Mouse (Mus musculus) kidney, embryonic 14.5 days (tissue): ENCODE measurements around the gene Aph1a. TPM values are rescaled to one million over a fixed set of nuclear protein-coding genes. Genes with fewer than 3 reads are reported as not detected.
A peak's percentile ranks its signal among the peaks of the same experiment; 100 is the strongest.

Experiments
- ATAC-seq: fragments of 200-750 bp; cut with Nextera tagmentation; 2 replicates; pipeline ENCODE4 v1.8.0; 2017; ENCODE audit warnings: moderate number of reproducible peaks, mild to moderate bottlenecking, moderate TSS enrichment, moderate library complexity; ENCODE audit not compliant: low FRiP score, low TSS enrichment
- H3K27ac ChIP-seq: fragments of 300-500 bp; sonication (generic); 2 replicates; pipeline ENCODE4 v1.5.1; 2014; ENCODE audit warnings: low read depth, mild to moderate bottlenecking, low read length, moderate library complexity, mixed read lengths
- H3K27me3 ChIP-seq: fragments of 300-500 bp; sonication (generic); 2 replicates; pipeline ENCODE4 v1.6.1; 2014; ENCODE audit warnings: mild to moderate bottlenecking, low read length; ENCODE audit not compliant: control insufficient read depth, insufficient read depth
- H3K36me3 ChIP-seq: fragments of 300-500 bp; sonication (generic); 2 replicates; pipeline ENCODE4 v1.6.1; 2014; ENCODE audit warnings: low read length, mixed read lengths; ENCODE audit not compliant: control insufficient read depth, insufficient read depth
- H3K4me1 ChIP-seq: fragments of 300-500 bp; sonication (generic); 2 replicates; pipeline ENCODE4 v1.6.1; 2014; ENCODE audit warnings: low read length, mixed read lengths; ENCODE audit not compliant: control insufficient read depth, insufficient read depth
- H3K4me2 ChIP-seq: fragments of 300-500 bp; sonication (generic); replicated peaks from 2 replicates; pipeline ENCODE4 v1.6.1; 2014; ENCODE audit warnings: low read depth, mild to moderate bottlenecking, low read length
- H3K4me3 ChIP-seq: fragments of 300-500 bp; sonication (generic); 2 replicates; pipeline ENCODE4 v1.5.1; 2014; ENCODE audit warnings: mild to moderate bottlenecking, low read length
- H3K9ac ChIP-seq: fragments of 300-500 bp; sonication (generic); 2 replicates; pipeline ENCODE4 v1.6.1; 2014; ENCODE audit warnings: low read depth, mild to moderate bottlenecking, low read length, moderate library complexity
- H3K9me3 ChIP-seq: fragments of 300-500 bp; sonication (generic); 2 replicates; pipeline ENCODE4 v1.6.1; 2016; ENCODE audit warnings: low read length; ENCODE audit not compliant: control insufficient read depth
- WGBS: fragments of 180-500 bp; shearing (Covaris S2); extraction: QIAGEN DNeasy Blood & Tissue Kit; methylation state at CpG from one replicate; pipeline ENCODE4 v1.1.7; 2014; 5-methylcytosine and 5-hydroxymethylcytosine counted together
- polyA plus RNA-seq: library from polyadenylated mRNA; unstranded; fragments of >200 nt; fragmentation: Nextera tagmentation; extraction: Ambion mirVana; gene quantifications from 2 replicates; pipeline ENCODE4 v1.2.1, GENCODE M21; 2014

Aph1a gene
- polyA plus RNA-seq, 1 experiment from 2014 or later, result 40.4 TPM

DNA sequence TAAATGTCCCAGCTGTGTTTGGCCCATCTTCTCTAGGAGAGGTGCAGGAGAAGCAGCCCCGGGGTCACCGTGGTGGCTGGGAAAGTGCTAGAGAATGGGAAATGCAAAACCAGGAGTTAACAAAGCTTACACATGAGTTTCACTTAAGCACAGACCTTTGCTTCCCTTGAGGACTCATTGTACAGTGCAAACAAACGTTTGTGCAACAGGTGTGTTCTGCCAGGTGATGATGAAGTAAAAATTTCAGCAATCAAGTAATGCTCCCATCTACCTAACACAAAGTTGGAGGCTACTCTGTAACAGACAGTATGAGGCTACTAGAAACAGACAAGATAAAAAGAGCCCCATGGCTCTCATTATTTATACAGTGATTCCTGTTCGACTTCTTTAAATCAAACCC is 14.7 kb upstream of the Aph1a start:
- no peak for ATAC-seq
- Histone ChIP-seq H3K4me1 (peaks cover 4% of the 10 kb centered on the region; the same call in 1 of the 2 replicates), H3K9ac (no peak overlapping the region), H3K27ac (no peak overlapping the region), H3K9me3 (no peaks in the 10 kb centered on the region), H3K27me3 (peaks cover 3% of the 10 kb centered on the region; the same call in 1 of the 2 replicates), H3K4me3 (no peak overlapping the region), H3K4me2 (no peak overlapping the region), H3K36me3 (no peaks in the 10 kb centered on the region)
- 91% methylated on average over 4 of the region's 4 CpGs for WGBS

DNA sequence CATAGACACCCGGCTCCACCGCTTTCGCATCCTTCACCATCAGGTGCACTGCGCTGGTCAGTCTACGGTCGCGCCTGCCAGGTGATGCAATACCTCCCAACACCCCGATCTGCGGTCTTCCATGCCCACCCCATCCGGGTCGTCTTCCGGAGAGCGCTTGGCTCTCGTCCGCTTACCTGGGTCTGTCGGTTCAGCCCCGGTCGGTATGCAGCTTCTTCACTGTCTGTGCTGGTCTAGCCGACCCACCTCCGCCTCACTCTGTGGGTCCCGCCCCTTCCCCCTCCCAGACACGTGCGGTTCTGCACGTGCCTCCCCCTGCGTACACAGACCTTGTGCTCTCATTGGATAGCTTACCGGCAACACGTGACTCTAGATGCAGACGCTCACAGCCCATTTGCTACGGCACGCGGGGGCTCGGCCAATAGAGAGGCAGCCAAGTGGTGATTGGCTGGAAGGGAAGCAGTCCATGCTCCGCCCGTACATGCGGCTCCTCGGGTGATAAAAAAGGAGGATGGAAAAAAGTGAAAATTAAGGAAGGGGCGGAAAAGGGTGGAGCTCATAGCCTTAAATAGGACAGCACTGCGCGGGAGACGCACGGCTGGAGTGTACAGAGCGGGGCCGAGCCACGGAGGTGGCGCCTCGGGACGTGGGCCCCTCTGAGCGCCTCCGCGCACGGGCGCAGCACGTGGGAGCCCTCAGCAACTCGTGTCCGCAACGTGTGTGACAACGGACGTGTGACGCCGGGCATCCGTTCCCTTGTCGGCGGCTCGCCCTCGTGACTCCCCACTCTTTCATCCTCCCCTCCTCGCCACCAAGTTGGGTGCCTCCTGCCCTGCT is 11.6 kb upstream of the Aph1a start, which contains the start of gene Ciart:
Ciart (minus strand) TSS at position 273 of the 837 bp plus-strand sequence.
- under 1% methylated on average over 64 of the region's 66 CpGs for WGBS
- peaks cover 3% of the 10 kb centered on the region; the same call in 1 of the 2 replicates for H3K27me3 ChIP-seq
- H3K9ac ChIP-seq, result peak within 1 kb of the TSS; percentile 58
- peak; percentile 99 for ATAC-seq
- H3K4me1 ChIP-seq, result peaks cover 4% of the 10 kb centered on the region; the same call in 1 of the 2 replicates
- no peak within 1 kb of the TSS for H3K27ac ChIP-seq
- no peaks in the 10 kb centered on the region for H3K9me3 ChIP-seq
- peak within 1 kb of the TSS; percentile 50 for H3K4me3 ChIP-seq
- H3K4me2 ChIP-seq, result peak within 1 kb of the TSS; percentile 98
- H3K36me3 ChIP-seq, result no peaks in the 10 kb centered on the region; the same call in 1 of the 2 replicates

DNA sequence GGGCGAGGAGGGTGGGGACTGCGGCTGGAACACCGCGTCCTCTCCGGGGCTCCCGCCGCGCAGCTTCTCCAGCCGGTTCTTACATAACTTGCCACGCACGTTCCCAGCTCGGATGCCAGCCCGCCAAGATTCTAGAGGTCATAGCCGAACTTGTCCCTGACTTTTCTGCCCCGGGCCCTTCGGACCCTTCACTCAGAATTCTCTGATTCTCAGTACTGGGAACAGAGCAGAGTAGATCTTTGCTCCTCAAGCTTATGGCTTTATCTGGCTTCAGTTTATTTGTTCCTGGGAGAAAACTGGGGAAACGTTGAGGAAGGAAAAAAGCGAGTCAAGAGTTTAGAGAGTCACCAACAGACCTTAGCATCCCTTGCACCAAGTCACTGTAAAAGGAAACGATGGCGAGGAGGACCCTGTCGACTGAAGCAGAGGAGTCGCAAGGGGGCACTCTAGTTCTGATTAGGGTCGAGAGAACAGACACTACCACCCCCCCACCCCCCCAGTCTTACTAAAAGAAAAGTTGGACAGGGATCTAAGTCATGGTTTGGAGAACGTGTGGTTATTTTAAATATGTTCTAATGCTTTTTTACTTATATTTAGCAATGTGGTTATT is 10.8 kb upstream of the Aph1a start:
- H3K9ac ChIP-seq, result peak overlapping the region; percentile 58
- no peaks in the 10 kb centered on the region; the same call in 1 of the 2 replicates for H3K36me3 ChIP-seq
- 3% methylated on average over 24 of the region's 24 CpGs for WGBS
- H3K4me1 ChIP-seq, result peaks cover 4% of the 10 kb centered on the region; the same call in 1 of the 2 replicates
- peaks cover 3% of the 10 kb centered on the region; the same call in 1 of the 2 replicates for H3K27me3 ChIP-seq
- no peak for ATAC-seq
- H3K4me3 ChIP-seq, result peak overlapping the region; percentile 50
- peak overlapping the region; percentile 98 for H3K4me2 ChIP-seq
- no peak overlapping the region for H3K27ac ChIP-seq
- no peaks in the 10 kb centered on the region for H3K9me3 ChIP-seq

DNA sequence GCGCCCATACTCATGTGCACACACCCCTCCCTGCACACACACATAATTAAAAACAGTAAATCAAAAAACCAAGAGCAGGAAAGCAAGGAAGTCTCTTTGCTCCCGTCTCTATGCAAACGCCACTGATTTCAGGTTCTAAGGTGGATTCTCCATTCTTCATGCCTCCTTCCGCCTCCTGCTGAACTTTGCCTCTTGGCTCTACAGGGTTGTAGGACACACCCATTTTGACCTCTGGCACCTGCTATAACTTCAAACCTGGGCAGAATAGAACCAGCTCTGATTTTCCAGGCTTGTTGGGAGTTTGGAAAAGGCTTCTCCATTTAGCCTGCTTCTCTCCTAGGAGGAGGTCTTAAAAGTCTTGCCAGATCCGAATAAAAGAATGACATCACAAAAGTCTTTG is 9.4 kb upstream of the Aph1a start:
- Histone ChIP-seq H3K4me1 (peaks cover 4% of the 10 kb centered on the region; the same call in 1 of the 2 replicates), H3K9ac (no peak overlapping the region), H3K4me2 (no peak overlapping the region), H3K4me3 (no peak overlapping the region), H3K27ac (no peak overlapping the region), H3K9me3 (no peaks in the 10 kb centered on the region), H3K27me3 (peaks cover 3% of the 10 kb centered on the region; the same call in 1 of the 2 replicates), H3K36me3 (no peaks in the 10 kb centered on the region; the same call in 1 of the 2 replicates)
- 71% methylated on average over 5 of the region's 5 CpGs for WGBS
- ATAC-seq, result no peak

DNA sequence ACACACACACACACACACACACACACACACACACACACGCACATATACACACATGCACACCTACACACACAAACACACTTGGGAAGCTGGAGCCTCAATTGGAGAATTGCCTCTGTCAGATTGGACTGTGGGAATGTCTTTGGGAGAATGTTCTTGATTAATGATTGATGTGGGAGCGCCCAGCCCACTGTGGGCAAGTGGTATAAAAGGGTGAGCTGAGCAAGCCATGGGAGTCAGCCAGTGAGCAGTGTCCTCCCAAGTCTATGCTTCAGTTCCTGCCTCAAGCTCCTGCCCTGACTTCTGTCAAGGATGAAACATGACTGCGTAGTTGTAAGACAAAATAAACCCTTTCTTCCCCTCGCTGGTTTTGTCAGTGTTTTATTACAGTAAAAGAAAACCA is 6.2 kb upstream of the Aph1a start:
- WGBS, result 51% methylated on average over 4 of the region's 4 CpGs

DNA sequence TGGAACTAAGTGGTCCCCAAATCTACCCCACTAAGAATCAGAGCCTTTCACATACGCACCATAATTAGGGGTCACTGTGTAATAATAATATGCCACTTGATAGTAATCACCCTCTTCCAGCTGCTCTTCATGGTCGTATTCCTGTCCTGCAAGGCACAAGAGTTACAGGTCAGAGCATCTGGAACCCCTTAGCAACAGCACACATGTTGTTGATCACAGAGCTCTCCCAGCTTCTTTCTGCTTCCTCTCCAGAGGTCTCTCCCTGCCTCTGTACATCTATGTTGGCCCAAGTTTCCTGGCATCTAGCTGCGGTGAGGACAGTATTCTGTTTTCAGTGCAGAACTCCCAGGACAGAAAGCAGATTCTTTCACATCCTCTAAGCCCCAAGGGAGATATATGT is 4.1 kb upstream of the Aph1a start:
- H3K27me3 ChIP-seq, result no peaks in the 10 kb centered on the region
- no peak overlapping the region for H3K9ac ChIP-seq
- no peak overlapping the region for H3K4me2 ChIP-seq
- no peaks in the 10 kb centered on the region for H3K9me3 ChIP-seq
- ATAC-seq, result no peak
- peaks cover 22% of the 10 kb centered on the region for H3K4me1 ChIP-seq
- WGBS, result 83% methylated on average over 3 of the region's 3 CpGs
- no peak overlapping the region for H3K27ac ChIP-seq
- H3K4me3 ChIP-seq, result no peak overlapping the region
- no peaks in the 10 kb centered on the region; the same call in 1 of the 2 replicates for H3K36me3 ChIP-seq

More for the DNA sequence above, 6.2 kb upstream of the Aph1a start:
- Histone ChIP-seq H3K4me1 (peaks cover 17% of the 10 kb centered on the region), H3K27me3 (no peaks in the 10 kb centered on the region), H3K36me3 (no peaks in the 10 kb centered on the region; the same call in 1 of the 2 replicates), H3K9ac (no peak overlapping the region), H3K27ac (no peak overlapping the region), H3K9me3 (no peaks in the 10 kb centered on the region), H3K4me3 (no peak overlapping the region), H3K4me2 (no peak overlapping the region)
- no peak for ATAC-seq

DNA sequence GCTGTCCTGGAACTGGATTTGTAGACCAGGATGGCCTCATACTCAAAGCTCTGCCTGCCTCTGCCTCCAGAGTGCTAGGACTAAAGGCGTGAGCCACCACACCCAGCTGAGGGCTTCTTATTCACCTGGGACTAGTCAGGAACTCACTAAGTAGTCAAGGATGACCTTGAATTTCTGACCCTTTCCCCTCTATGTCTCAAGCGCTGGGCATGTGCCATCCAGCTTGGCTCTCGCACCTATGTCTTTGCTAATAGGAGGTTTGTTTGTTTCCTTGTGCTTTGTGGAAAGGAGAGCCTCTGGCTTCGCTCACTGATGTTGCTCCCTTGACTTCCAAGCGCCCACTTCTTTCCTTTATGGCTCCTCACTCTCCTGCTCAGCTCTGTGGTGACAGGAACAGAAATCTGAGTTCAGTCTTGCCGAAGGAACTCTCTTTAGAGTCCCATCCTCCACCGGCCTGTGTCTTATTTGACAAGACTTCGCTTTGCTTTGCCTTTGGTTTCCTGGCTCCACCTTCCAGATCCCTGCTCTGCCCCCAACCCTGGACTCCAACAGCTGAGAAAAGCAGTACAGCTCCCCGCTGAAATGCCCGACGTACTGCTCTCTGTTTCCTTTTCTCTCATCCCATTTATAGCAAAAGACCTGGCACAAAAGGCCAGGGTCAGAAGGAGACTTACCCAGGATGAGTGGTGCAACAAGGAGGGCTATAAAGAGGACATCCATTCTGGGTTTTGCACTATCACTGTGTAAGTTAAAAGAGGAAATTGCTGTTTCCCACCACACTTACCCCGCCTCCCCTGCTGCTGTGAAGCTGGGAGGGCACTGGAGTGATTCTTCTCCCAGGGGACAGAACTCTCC is 2.3 kb upstream of the Aph1a start, which contains the start of gene BC028528:
BC028528 (minus strand) TSS at position 795 of the 855 bp plus-strand sequence.
- WGBS, result 15% methylated on average over 12 of the region's 12 CpGs
- H3K27ac ChIP-seq, result peak within 1 kb of the TSS; percentile 93
- H3K36me3 ChIP-seq, result no peaks in the 10 kb centered on the region; the same call in 1 of the 2 replicates
- no peaks in the 10 kb centered on the region for H3K9me3 ChIP-seq
- peak within 1 kb of the TSS; percentile 30 for H3K4me3 ChIP-seq
- H3K27me3 ChIP-seq, result no peaks in the 10 kb centered on the region
- H3K4me2 ChIP-seq, result peak within 1 kb of the TSS; percentile 54
- H3K9ac ChIP-seq, result peak within 1 kb of the TSS; percentile 19
- peaks cover 30% of the 10 kb centered on the region for H3K4me1 ChIP-seq
- ATAC-seq, result no peak
